Mouse (Mus musculus): ENCODE data around the gene Aicda.

The Aicda gene

GRCm38 (mm10) chr6:122600066-122600646 lies 46.6 kb downstream of the Aicda start:
- DNase-seq (ENCODE audit: low read depth, low spot score) = no peak

GRCm38 (mm10) chr6:122601031-122601430 lies 47.4 kb downstream of the Aicda start:
- DNase-seq (ENCODE audit: low read depth, low spot score) = no peak

- no peak for DNase-seq (ENCODE audit: low read depth, low spot score)
Observed at GRCm38 (mm10) chr6:122601615-122602014, 48.0 kb downstream of the Aicda start.

- DNase-seq (ENCODE audit: low read depth, low spot score) = peak; percentile 6
Observed at GRCm38 (mm10) chr6:122602242-122602991, 48.8 kb downstream of the Aicda start, which contains the start of gene Apobec1. TSS of gene Apobec1 (minus strand) at chr6:122602444.

- DNase-seq (ENCODE audit: low read depth, low spot score) = no peak
Observed at GRCm38 (mm10) chr6:122602992-122603322, 49.4 kb downstream of the Aicda start.

- DNase-seq (ENCODE audit: low read depth, low spot score) = no peak
Observed at GRCm38 (mm10) chr6:122604260-122604659, 50.7 kb downstream of the Aicda start.

GRCm38 (mm10) chr6:122605483-122605882 lies 51.9 kb downstream of the Aicda start:
- DNase-seq (ENCODE audit: low read depth, low spot score) = no peak

GRCm38 (mm10) chr6:122606661-122607060 lies 53.1 kb downstream of the Aicda start:
- DNase-seq (ENCODE audit: low read depth, low spot score) = no peak

GRCm38 (mm10) chr6:122607700-122608099 lies 54.1 kb downstream of the Aicda start:
- no peak for DNase-seq (ENCODE audit: low read depth, low spot score)

GRCm38 (mm10) chr6:122608434-122609376 lies 55.1 kb downstream of the Aicda start:
- no peak for DNase-seq (ENCODE audit: low read depth, low spot score)

- no peak for DNase-seq (ENCODE audit: low read depth, low spot score)
Observed at GRCm38 (mm10) chr6:122609377-122609728, 55.8 kb downstream of the Aicda start.

GRCm38 (mm10) chr6:122609771-122610170 lies 56.2 kb downstream of the Aicda start, which contains the start of gene Gdf3:
TSS of gene Gdf3 (minus strand) at chr6:122610087.
- no peak for DNase-seq (ENCODE audit: low read depth, low spot score)

- no peak for DNase-seq (ENCODE audit: low read depth, low spot score)
Observed at GRCm38 (mm10) chr6:122612426-122612825, 58.8 kb downstream of the Aicda start.
